Mouse (Mus musculus) frontal cortex, adult (tissue): ENCODE results near the gene 4931428L18Rik.
"Not testable (repeated sequence)": the region's sequence is repeated elsewhere in the genome, so short reads cannot be mapped to it uniquely, and the experiment has no call there.

ENCODE experiments used
- ATAC-seq: cut with Nextera tagmentation; 2 replicates; pipeline ENCODE4 v1.9.2; 2017; ENCODE audit warnings: mild to moderate bottlenecking, moderate library complexity, mixed read lengths; ENCODE audit not compliant: low TSS enrichment

Gene 4931428L18Rik

GRCm38 (mm10) chr1:31058861-31059351 lies 163.6 kb downstream of the 4931428L18Rik start:
- ATAC-seq, result no peak

GRCm38 (mm10) chr1:31058196-31058595 lies 164.3 kb downstream of the 4931428L18Rik start:
- no peak for ATAC-seq

- ATAC-seq, result no peak
Measured at GRCm38 (mm10) chr1:31051370-31051921, 171.0 kb downstream of the 4931428L18Rik start.

GRCm38 (mm10) chr1:31049954-31050652 lies 172.4 kb downstream of the 4931428L18Rik start:
- ATAC-seq, result no peak

GRCm38 (mm10) chr1:31043208-31043607 lies 179.3 kb downstream of the 4931428L18Rik start:
- no peak for ATAC-seq

GRCm38 (mm10) chr1:31042793-31043192 lies 179.7 kb downstream of the 4931428L18Rik start:
- no peak for ATAC-seq

- ATAC-seq, result no peak
Measured at GRCm38 (mm10) chr1:31033851-31034534, 188.5 kb downstream of the 4931428L18Rik start.

- ATAC-seq, result no peak
Measured at GRCm38 (mm10) chr1:31032351-31032750, 190.1 kb downstream of the 4931428L18Rik start.

GRCm38 (mm10) chr1:31023173-31023572 lies 199.3 kb downstream of the 4931428L18Rik start:
- ATAC-seq, result no peak

GRCm38 (mm10) chr1:31019283-31019682 lies 203.2 kb downstream of the 4931428L18Rik start:
- peak; percentile 81; the same call in 1 of the 2 replicates for ATAC-seq

- no peak for ATAC-seq
Measured at GRCm38 (mm10) chr1:31017377-31017776, 205.1 kb downstream of the 4931428L18Rik start.

- no peak for ATAC-seq
Measured at GRCm38 (mm10) chr1:31016068-31016467, 206.4 kb downstream of the 4931428L18Rik start.

GRCm38 (mm10) chr1:31015261-31015660 lies 207.2 kb downstream of the 4931428L18Rik start:
- ATAC-seq, result no peak

- ATAC-seq, result not testable (repeated sequence)
Measured at GRCm38 (mm10) chr1:30977868-30978267, 244.6 kb downstream of the 4931428L18Rik start, which contains the start of gene AC153137.1. AC153137.1 (minus strand) TSS chr1:30977968.

GRCm38 (mm10) chr1:30977239-30977638 lies 245.2 kb downstream of the 4931428L18Rik start:
- not testable (repeated sequence) for ATAC-seq

GRCm38 (mm10) chr1:30951795-30952194 lies 270.7 kb downstream of the 4931428L18Rik start:
- no peak for ATAC-seq

GRCm38 (mm10) chr1:30950456-30950835 lies 272.0 kb downstream of the 4931428L18Rik start:
- no peak for ATAC-seq

- peak; percentile 96 for ATAC-seq
Measured at GRCm38 (mm10) chr1:30949710-30950455, 272.6 kb downstream of the 4931428L18Rik start.

GRCm38 (mm10) chr1:30948950-30949639 lies 273.4 kb downstream of the 4931428L18Rik start:
- peak; percentile 53 for ATAC-seq

GRCm38 (mm10) chr1:30948361-30948949 lies 274.0 kb downstream of the 4931428L18Rik start:
- ATAC-seq, result no peak
